Mouse (Mus musculus): Measurements from ENCODE around the gene Hcls1. TPM values are rescaled to one million over a fixed set of nuclear protein-coding genes. Genes with fewer than 3 reads are reported as not detected.

Gene Hcls1
- total RNA-seq, 2 experiments from 2014 or later, result 12.5 to 56.9 TPM

GRCm38 (mm10) chr16:36928106-36928500, 6.7 kb upstream of the Hcls1 start:
- no peak for ATAC-seq (replicated peaks; ENCODE audit: low FRiP score, poor library complexity, severe bottlenecking)

- no peak for ATAC-seq (replicated peaks; ENCODE audit: low FRiP score, poor library complexity, severe bottlenecking)
These were observed 5.6 kb upstream of the Hcls1 start for GRCm38 (mm10) chr16:36929216-36929615.

GRCm38 (mm10) chr16:36930231-36931136, 4.3 kb upstream of the Hcls1 start:
- ATAC-seq (replicated peaks; ENCODE audit: low FRiP score, poor library complexity, severe bottlenecking), result no peak

DNA sequence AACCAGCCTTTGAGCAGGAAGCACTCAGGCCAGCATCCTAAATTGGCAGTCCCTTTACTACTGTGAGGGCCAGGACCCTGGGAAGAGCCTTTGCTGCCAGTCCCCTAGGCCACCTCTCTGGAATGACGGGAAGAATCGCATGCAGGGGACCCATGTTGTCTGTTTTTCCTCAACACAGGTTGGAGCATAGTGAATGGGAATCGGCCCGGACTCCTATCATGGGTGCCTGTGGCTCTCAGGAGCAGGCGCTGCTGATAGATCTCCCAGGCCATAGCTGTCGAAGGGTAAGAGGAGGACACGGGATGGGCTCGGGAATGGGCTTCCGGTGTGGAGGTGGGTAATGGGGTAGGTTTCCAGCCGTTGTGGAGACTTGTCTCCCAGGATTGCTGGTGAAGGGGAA, 3.4 kb upstream of the Hcls1 start:
- no peak for ATAC-seq (replicated peaks; ENCODE audit: low FRiP score, poor library complexity, severe bottlenecking)

GRCm38 (mm10) chr16:36931976-36932375, 2.8 kb upstream of the Hcls1 start:
- no peak for ATAC-seq (replicated peaks; ENCODE audit: low FRiP score, poor library complexity, severe bottlenecking)

- ATAC-seq (replicated peaks; ENCODE audit: low FRiP score, poor library complexity, severe bottlenecking), result no peak
These were observed 2.2 kb upstream of the Hcls1 start for GRCm38 (mm10) chr16:36932546-36932945.

- no peak for ATAC-seq (replicated peaks; ENCODE audit: low FRiP score, poor library complexity, severe bottlenecking)
These were observed 497 bp upstream of the Hcls1 start for GRCm38 (mm10) chr16:36934131-36934840.

- ATAC-seq (replicated peaks; ENCODE audit: low FRiP score, poor library complexity, severe bottlenecking), result no peak
These were observed 1.0 kb downstream of the Hcls1 start for GRCm38 (mm10) chr16:36935814-36936213.

GRCm38 (mm10) chr16:36941137-36941727, 6.4 kb downstream of the Hcls1 start:
- ATAC-seq (replicated peaks; ENCODE audit: low FRiP score, poor library complexity, severe bottlenecking), result no peak

GRCm38 (mm10) chr16:36941895-36942294, 7.1 kb downstream of the Hcls1 start:
- no peak for ATAC-seq (replicated peaks; ENCODE audit: low FRiP score, poor library complexity, severe bottlenecking)

DNA sequence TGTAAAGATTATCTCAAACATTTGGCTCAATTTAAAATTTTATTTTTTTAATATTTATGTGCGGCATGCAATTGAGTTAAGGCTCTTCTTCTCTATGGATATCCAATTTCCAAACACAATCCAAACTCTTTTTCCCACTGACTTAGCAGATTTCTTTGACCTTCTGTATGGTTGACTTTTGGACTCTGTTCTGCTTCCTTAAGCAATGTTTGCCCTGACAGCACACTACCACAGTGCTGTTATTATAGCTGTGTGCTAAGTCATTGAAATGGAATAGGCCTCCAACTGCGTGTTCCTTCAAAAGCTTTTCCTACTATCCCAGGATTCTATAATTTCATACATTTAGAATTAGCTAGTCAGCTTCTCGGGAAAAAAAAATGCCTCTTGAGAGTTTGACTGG, 8.8 kb downstream of the Hcls1 start:
- no peak for ATAC-seq (replicated peaks; ENCODE audit: low FRiP score, poor library complexity, severe bottlenecking)

DNA sequence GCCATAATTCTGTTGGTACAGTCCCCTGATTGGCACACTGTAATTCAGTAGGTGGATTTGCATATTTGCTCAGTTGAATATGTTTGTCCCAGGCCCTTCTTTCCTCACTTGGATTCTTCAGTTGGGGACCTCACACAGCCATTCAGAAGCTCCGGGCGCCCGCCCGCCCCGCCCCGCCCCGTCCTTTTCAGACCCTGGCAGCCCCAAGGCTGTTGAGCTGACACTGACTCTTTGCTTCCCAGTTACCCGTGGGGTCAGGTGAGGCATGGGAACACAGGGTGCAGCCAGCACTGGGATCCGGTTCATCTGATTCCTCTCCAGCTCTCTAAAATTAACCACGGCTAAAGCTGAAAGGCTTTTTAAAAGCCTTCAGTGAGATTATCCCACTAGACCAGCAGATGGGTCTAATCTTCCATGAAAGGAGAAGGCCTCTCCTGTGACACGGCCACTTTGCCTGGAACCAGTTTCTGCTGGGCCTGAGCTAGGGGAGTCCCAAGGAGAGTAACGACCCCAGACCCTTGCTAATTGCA, 10.2 kb downstream of the Hcls1 start:
- ATAC-seq (replicated peaks; ENCODE audit: low FRiP score, poor library complexity, severe bottlenecking), result no peak

DNA sequence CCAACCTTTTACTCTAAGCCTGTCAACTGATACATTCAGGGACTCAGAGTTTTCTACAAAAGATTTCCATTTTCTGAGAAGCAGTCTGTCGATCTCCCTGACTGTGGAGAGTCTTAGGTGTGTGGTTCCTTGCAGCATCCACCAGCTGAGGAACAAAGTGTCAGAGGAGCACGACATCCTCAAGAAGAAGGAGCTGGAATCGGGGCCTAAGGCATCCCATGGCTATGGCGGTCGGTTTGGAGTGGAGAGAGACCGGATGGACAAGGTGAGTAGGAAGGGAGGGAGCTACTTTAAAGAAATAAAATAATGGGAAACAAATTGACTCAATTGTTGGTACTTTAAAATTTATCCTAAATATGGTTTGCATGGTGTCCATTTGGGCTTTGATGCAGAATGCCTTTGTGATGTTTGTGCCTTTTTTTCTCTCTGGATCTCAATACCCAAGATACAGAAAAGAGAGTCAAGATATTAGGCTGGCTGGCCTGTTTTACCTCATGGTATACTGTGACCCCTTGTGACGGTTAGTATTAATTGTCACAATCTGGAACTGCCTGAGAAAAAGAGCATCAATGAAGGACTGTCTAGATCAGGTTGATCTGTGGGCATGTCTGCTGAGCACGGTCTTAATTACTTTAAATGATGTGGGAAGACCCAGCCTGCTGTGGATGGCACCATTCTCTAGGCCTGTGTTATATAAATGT, 11.8 kb downstream of the Hcls1 start:
- no peak for ATAC-seq (replicated peaks; ENCODE audit: low FRiP score, poor library complexity, severe bottlenecking)

- no peak for ATAC-seq (replicated peaks; ENCODE audit: low FRiP score, poor library complexity, severe bottlenecking)
These were observed 12.9 kb downstream of the Hcls1 start for GRCm38 (mm10) chr16:36947646-36948197.

DNA sequence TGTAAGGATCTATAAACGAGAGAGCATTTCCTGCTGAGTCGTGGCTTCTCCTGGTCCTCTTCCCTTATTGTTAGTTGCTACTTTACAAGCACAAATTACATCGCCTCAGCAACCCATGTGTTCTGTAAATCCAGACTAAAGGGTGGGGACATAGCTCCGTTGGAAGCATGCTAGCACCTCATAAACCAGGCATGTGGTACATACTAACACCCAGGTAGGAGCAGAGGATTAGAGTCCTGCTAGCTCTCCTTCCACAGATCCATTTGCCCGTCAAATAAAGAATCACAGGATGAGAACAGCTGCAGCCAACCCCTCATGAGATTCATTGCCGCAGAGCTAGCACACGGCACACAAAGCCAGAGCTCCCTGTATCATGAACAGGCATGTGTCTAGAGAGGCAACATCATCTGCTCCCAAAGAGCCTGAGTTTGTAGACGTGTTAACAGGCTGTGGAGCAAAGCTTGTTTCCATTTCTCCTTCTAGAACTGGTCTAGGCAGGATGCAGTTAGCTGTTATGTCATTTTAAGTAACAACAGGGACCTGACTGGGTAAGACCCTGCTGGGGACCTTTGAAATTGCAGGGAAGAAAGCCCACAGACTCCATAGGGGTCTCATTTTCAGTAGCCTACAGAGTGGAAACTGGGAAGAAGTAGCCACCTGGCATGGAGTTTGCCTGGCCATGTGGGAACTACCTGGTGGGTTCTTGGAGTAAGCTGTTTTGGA, 15.0 kb downstream of the Hcls1 start:
- ATAC-seq (replicated peaks; ENCODE audit: low FRiP score, poor library complexity, severe bottlenecking), result no peak

DNA sequence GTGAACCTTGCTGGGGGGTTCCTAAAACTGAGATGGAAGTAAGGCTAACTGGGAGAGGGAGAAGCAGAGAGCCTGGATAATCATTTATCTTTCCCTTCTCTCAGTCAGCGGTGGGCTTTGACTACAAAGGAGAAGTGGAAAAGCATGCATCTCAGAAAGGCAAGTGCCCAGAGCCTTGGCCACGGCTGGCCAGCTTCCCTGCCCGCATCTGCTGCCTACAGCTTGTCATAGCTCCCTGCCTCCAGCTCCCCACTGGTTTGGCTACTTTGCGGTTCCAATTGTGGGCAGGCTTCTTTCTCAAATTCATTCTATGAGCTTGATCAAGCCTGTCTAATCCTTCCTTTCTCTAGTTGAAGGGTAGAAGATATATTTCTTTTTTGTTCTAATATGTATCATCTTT, 16.2 kb downstream of the Hcls1 start:
- no peak for ATAC-seq (replicated peaks; ENCODE audit: low FRiP score, poor library complexity, severe bottlenecking)

DNA sequence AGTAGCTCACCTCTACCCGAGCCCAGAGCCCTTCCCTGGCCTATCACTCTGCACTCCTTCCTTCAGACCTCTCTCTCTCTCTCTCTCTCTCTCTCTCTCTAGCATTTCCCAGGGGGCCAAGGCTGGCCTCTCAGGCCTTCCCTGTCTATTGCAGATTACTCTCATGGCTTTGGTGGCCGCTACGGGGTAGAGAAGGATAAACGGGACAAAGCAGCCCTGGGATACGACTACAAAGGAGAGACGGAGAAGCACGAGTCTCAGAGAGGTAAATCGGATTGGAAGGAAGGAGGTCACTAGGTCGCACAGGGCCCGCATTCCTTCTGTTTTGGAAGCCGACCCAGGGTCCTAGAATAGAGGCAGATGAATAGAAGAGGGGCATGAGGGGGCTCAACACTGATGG, 20.3 kb downstream of the Hcls1 start:
- no peak for ATAC-seq (replicated peaks; ENCODE audit: low FRiP score, poor library complexity, severe bottlenecking)

- no peak for ATAC-seq (replicated peaks; ENCODE audit: low FRiP score, poor library complexity, severe bottlenecking)
These were observed 28.6 kb downstream of the Hcls1 start for GRCm38 (mm10) chr16:36963415-36963814.

DNA sequence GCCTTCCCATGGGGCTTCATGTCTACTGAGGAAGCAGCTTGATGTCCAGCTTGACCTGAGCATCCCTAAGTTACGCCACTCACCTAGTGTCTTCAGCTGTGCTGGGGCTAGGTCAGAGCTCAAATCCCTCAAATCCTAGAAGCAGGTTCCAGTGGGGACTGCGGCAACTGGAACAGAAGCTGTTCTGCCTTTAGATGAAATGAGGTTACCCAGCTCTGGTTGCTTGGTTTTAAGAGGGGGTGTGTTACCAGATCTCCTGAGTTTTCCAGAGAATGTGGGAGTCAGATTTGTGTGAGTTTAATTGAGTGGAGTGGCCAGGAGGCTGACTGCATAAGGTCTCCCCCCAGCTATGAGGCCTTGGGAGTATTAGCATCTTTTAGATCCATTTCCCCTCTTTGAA, 44.3 kb downstream of the Hcls1 start:
- ATAC-seq (replicated peaks; ENCODE audit: low FRiP score, poor library complexity, severe bottlenecking), result no peak
